Mouse (Mus musculus): ENCODE measurements around the gene Trex1. TPM values are rescaled to one million over a fixed set of nuclear protein-coding genes. Genes with fewer than 3 reads are reported as not detected.

Trex1 gene
- polyA plus RNA-seq, 1 experiment, result 83.7 TPM

DNA sequence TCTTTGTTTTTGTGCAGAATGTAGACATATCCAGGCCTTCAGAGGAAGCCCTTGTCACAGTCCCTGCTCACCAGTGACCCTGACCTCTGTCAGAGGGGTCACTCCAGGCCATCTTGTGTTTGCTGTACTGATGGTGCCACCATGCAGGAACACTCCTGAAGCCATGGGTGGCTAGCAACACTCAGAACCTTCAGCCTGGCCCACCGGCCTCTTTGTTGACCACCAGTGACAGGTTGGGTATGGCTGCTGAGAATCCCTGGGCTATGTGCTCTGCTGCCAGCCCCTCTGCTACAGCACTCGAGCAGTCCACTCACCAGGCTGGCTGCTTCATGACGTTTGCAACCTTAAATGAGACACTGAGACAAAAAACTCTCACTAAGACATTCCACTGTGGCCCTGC, 29.2 kb downstream of the Trex1 start:
- no peak for DNase-seq
- TF ChIP-seq POLR2A (IDR thresholded peaks at IDR 0.05; ENCODE audit: borderline replicate concordance, extremely low read depth, low read depth, low read length), result no peak
- no peak for TF ChIP-seq CTCF (IDR thresholded peaks at IDR 0.05; ENCODE audit: insufficient read depth, low read length)
- no peak overlapping the region for H3K4me3 ChIP-seq (replicated peaks; ENCODE audit: extremely low read depth, low read depth, low read length)
- WGBS, result 67% methylated on average over 3 of the region's 3 CpGs
- H3K4me1 ChIP-seq (ENCODE audit: control insufficient read depth, insufficient read depth, low read length), result no peaks in the 10 kb centered on the region; the same call in 1 of the 2 replicates

DNA sequence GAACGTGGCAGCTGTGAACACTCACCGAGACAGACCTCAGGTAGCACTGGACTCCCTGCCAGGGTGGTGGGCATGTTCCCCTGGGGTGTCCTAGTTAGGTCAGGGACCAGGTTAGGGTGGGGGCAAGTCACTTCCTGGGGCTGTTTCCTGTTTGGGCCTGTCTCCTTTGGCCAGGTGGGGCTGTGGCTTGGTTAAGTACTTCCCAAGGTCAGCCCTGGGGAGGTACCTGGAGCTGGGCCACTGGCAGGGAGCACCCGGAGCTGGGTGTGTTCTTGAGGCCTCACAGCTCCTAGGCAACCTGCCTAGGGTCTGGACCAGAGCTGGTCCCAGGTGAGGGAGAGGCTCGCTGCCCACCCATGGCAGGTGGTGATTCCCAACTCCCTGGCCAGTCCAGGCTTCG, 30.6 kb downstream of the Trex1 start:
- H3K4me3 ChIP-seq (replicated peaks; ENCODE audit: extremely low read depth, low read depth, low read length), result no peak overlapping the region
- 67% methylated on average over 5 of the region's 5 CpGs for WGBS
- no peaks in the 10 kb centered on the region; the same call in 1 of the 2 replicates for H3K4me1 ChIP-seq (ENCODE audit: control insufficient read depth, insufficient read depth, low read length)
- no peak for TF ChIP-seq CTCF (IDR thresholded peaks at IDR 0.05; ENCODE audit: insufficient read depth, low read length)
- no peak for TF ChIP-seq POLR2A (IDR thresholded peaks at IDR 0.05; ENCODE audit: borderline replicate concordance, extremely low read depth, low read depth, low read length)
- DNase-seq, result no peak

DNA sequence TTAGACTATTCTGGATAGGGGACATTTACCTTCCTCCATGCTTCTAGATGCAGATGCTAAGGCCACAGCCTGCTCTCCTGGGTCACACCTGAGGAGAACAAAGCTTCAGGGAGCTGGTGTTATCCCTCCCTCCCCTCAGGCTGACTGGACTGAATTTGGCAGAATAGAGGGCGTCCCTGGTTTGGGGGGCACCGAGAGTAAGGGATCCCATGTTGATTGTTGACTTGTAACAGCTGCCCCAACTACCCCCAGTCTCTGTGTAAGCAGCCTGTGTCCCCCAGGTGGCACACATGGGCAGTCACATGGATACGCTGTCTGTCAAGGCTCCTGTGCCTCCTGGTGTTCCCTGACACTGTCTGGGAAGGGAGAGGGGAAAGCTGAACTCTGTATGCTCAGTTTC, 31.1 kb downstream of the Trex1 start:
- no peaks in the 10 kb centered on the region; the same call in 1 of the 2 replicates for H3K4me1 ChIP-seq (ENCODE audit: control insufficient read depth, insufficient read depth, low read length)
- TF ChIP-seq CTCF (IDR thresholded peaks at IDR 0.05; ENCODE audit: insufficient read depth, low read length), result no peak
- no peak overlapping the region for H3K4me3 ChIP-seq (replicated peaks; ENCODE audit: extremely low read depth, low read depth, low read length)
- DNase-seq, result no peak
- 95% methylated on average over 3 of the region's 3 CpGs for WGBS

DNA sequence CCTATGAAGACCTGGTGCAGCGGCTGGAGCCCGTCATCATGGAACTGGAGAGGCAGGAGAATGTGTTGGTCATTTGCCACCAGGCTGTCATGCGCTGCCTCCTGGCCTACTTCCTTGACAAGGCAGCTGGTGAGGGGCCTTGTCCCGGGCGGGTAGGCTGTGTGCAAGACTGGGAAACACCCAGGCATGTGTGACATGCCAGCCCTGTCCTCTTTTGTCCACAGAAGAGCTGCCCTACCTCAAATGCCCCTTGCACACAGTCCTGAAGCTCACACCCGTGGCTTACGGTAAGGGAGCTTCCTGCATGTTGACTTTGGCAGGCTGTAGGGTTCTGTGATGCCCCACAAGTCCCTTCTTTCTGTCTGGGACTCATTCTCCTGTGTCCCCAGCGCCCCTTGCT, 32.0 kb downstream of the Trex1 start:
- DNase-seq, result no peak
- no peaks in the 10 kb centered on the region; the same call in 1 of the 2 replicates for H3K4me1 ChIP-seq (ENCODE audit: control insufficient read depth, insufficient read depth, low read length)
- no peak for TF ChIP-seq CTCF (IDR thresholded peaks at IDR 0.05; ENCODE audit: insufficient read depth, low read length)
- TF ChIP-seq POLR2A (IDR thresholded peaks at IDR 0.05; ENCODE audit: borderline replicate concordance, extremely low read depth, low read depth, low read length), result no peak
- WGBS, result 49% methylated on average over 8 of the region's 8 CpGs
- no peak overlapping the region for H3K4me3 ChIP-seq (replicated peaks; ENCODE audit: extremely low read depth, low read depth, low read length)

DNA sequence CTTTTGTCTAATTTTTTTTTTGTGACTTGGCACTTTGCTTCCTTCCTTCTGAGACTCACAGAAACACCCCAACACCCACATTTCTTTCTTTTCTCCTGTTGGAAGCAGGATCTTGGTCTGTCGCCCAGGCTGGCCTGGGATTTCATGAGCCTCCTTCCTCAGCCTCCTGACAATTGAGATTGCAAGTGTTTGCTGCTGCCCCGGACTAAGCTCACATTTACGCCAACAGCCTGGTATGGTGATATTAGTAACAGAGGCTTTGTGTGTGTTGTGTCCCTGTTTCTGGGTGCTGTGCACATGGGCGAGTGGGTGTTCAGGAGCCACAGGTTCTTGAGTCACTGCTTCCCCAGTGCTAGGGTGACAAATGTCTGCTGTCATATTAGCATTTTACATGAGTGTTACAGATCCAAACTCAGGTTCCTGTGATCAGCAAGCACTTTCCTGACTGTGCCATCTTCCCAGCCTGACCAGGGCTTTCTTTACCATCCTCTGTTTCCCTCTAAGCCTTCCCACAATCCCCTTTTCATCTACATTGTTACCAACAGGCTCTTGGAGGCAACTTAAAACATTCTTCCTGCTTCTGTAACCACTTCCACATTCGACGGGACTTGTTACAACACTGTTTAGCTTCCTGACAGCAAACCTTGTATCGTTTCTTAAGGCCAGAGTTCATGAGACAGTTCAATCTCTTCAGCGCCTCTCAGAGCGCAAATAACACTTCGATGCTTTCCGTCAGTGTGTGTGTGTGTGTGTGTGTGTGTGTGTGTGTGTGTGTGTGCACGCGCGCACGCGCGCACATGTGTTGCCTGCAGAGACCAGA, 36.5 kb downstream of the Trex1 start:
- Histone ChIP-seq H3K4me3 (replicated peaks; ENCODE audit: extremely low read depth, low read depth, low read length) (no peak overlapping the region), H3K4me1 (ENCODE audit: control insufficient read depth, insufficient read depth, low read length) (no peaks in the 10 kb centered on the region; the same call in 1 of the 2 replicates)
- DNase-seq, result no peak
- 64% methylated on average over 17 of the region's 17 CpGs for WGBS
- TF ChIP-seq POLR2A (IDR thresholded peaks at IDR 0.05; ENCODE audit: borderline replicate concordance, extremely low read depth, low read depth, low read length) (no peak), CTCF (IDR thresholded peaks at IDR 0.05; ENCODE audit: insufficient read depth, low read length) (no peak)

DNA sequence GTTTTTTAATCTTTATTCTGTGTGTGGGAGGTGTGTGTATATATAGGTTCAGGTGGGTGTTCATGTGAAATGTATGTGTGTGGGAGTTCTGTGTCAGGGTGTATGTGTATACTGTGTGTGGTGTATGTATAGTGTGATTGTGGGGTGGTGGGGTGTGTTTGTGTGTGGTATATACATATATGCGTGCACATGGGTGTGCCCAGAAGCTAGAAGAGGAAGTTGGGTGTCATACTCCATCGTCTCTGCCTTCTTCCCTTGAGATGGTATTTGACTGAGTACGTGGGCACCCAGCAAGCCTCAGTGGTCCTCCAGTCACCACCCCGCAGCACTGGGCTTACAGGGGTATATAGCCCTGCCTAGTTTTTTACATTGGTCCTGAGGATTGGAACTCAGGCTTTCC, 38.1 kb downstream of the Trex1 start:
- WGBS, result 58% methylated on average over 4 of the region's 4 CpGs
- Histone ChIP-seq H3K4me1 (ENCODE audit: control insufficient read depth, insufficient read depth, low read length) (no peaks in the 10 kb centered on the region), H3K4me3 (replicated peaks; ENCODE audit: extremely low read depth, low read depth, low read length) (no peak overlapping the region)
- no peak for DNase-seq
- no peak for TF ChIP-seq CTCF (IDR thresholded peaks at IDR 0.05; ENCODE audit: insufficient read depth, low read length)
- no peak for TF ChIP-seq POLR2A (IDR thresholded peaks at IDR 0.05; ENCODE audit: borderline replicate concordance, extremely low read depth, low read depth, low read length)

DNA sequence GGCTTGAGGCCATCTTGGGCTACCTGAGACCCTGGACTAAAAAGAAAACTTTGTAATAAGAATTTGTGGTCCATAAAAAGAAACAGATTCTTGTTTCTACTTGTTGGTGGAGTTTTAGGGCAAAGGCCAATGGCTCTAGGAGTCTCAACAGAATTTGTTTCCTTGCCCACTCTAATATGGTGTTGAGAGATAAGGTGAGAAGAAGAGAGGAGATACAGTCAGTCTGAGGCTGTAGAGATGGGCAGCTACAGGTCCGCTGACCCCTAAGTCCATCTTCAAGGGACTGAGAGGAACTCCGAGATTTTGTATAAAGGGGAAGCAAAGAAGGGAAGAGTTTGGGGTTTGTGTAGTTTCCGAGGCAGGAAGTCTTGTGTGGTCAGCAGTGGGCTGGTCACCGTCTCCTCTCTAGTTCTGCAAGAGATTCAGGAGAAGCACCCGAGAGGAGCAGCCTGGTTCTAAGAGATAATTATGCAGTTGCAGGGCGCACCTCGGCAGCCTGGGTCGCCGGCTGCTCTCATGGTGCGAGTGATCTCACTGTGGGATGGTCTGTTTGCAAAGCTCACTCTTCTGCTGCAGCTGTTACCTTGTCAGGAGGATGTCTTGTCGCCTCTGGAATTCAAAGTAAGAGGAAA, 42.4 kb downstream of the Trex1 start:
- no peak for DNase-seq
- Histone ChIP-seq H3K4me3 (replicated peaks; ENCODE audit: extremely low read depth, low read depth, low read length) (peak overlapping the region; percentile 36), H3K4me1 (ENCODE audit: control insufficient read depth, insufficient read depth, low read length) (no peaks in the 10 kb centered on the region)
- WGBS, result 44% methylated on average over 11 of the region's 11 CpGs
- TF ChIP-seq POLR2A (IDR thresholded peaks at IDR 0.05; ENCODE audit: borderline replicate concordance, extremely low read depth, low read depth, low read length), result no peak
- TF ChIP-seq CTCF (IDR thresholded peaks at IDR 0.05; ENCODE audit: insufficient read depth, low read length), result no peak

DNA sequence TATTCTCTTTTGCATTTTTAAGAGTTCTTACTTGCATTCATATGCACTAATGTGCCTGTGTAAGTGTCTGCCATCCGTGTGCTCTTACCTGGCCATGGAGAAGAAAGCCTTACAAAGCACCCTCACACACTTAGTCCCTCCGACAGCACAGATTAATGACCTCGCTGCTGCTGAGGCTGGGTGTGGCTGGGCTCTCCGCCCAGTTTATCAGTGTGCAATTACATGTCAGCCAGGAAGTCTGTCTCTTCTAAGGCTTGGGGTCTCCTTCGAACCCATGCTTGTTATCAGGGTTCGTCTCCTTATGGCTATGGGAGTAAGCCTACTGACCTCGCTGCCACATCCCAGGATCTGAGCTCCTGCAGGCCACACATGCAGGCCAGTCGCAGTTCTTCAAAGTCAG, 44.1 kb downstream of the Trex1 start:
- no peak overlapping the region for H3K4me3 ChIP-seq (replicated peaks; ENCODE audit: extremely low read depth, low read depth, low read length)
- WGBS, result 53% methylated on average over 8 of the region's 8 CpGs
- H3K4me1 ChIP-seq (ENCODE audit: control insufficient read depth, insufficient read depth, low read length), result no peaks in the 10 kb centered on the region
- no peak for TF ChIP-seq CTCF (IDR thresholded peaks at IDR 0.05; ENCODE audit: insufficient read depth, low read length)
- no peak for TF ChIP-seq POLR2A (IDR thresholded peaks at IDR 0.05; ENCODE audit: borderline replicate concordance, extremely low read depth, low read depth, low read length)
- no peak for DNase-seq

DNA sequence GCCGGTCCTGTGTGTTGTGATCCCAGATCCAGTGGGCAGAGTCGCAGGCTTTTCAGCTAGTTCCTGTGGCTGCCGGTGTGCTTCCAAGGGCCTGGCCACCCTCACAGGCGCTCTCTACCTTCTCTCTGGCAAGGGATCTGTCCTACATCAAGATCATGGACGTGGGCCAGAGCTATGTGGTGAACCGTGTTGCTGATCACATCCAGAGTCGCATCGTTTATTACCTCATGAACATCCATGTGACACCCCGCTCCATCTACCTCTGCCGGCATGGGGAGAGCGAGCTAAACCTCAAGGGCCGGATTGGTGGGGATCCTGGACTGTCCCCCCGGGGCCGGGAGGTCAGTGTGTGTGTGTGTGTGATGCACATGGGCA, 49.2 kb downstream of the Trex1 start:
- TF ChIP-seq POLR2A (IDR thresholded peaks at IDR 0.05; ENCODE audit: borderline replicate concordance, extremely low read depth, low read depth, low read length), result no peak
- TF ChIP-seq CTCF (IDR thresholded peaks at IDR 0.05; ENCODE audit: insufficient read depth, low read length), result no peak
- DNase-seq, result no peak
- 84% methylated on average over 14 of the region's 14 CpGs for WGBS

More for the DNA sequence above, 49.2 kb downstream of the Trex1 start:
- no peak overlapping the region for H3K4me3 ChIP-seq (replicated peaks; ENCODE audit: extremely low read depth, low read depth, low read length)
- H3K4me1 ChIP-seq (ENCODE audit: control insufficient read depth, insufficient read depth, low read length), result no peaks in the 10 kb centered on the region
